Mouse (Mus musculus): Measurements from ENCODE around the gene Kctd21. TPM values are rescaled to one million over a fixed set of nuclear protein-coding genes. Genes with fewer than 3 reads are reported as not detected.

Gene Kctd21
- polyA plus RNA-seq, 1 experiment from 2014 or later: 7.5 TPM

- no peak overlapping the region for H3K27ac ChIP-seq (ENCODE audit: low read depth, low read length)
- H3K9ac ChIP-seq (replicated peaks; ENCODE audit: low read depth, low read length): no peak overlapping the region
- no peak overlapping the region for H3K4me3 ChIP-seq (ENCODE audit: low read depth, low read length)
- no peaks in the 10 kb centered on the region for H3K27me3 ChIP-seq (ENCODE audit: control insufficient read depth, insufficient read depth, low read length)
- no peaks in the 10 kb centered on the region for H3K4me1 ChIP-seq (ENCODE audit: control insufficient read depth, insufficient read depth, low read length)
- no peaks in the 10 kb centered on the region for H3K9me3 ChIP-seq (ENCODE audit: control insufficient read depth, low read length)
- H3K36me3 ChIP-seq (ENCODE audit: control insufficient read depth, insufficient read depth, low read length): no peaks in the 10 kb centered on the region
- ATAC-seq (ENCODE audit: low read depth): no peak
- H3K4me2 ChIP-seq (ENCODE audit: low read depth, low read length): no peak overlapping the region
- WGBS: 81% methylated on average over 3 of the region's 3 CpGs
Measured at GRCm38 (mm10) chr7:97357840-97358239, 25.7 kb downstream of the Kctd21 start.

DNA sequence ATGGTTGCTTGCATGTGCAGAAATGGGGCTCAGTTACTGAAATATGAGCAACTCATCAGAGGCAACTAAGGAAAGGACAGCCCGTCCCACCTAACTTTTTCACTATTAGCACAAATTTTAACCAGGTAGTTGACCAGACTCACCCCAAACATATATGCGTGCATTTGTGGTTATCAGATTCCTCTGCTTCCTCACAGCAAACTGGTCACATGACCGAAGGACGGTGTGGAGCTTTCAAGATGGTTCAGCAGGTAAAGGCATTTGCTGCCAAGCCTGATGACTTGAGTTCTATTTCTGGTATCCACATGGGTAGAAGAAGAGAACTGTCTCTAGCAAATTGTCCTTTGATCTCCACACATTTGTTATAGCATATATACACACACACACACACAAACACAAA lies 26.2 kb downstream of the Kctd21 start:
- Histone ChIP-seq H3K4me2 (ENCODE audit: low read depth, low read length) (no peak overlapping the region), H3K4me1 (ENCODE audit: control insufficient read depth, insufficient read depth, low read length) (no peaks in the 10 kb centered on the region), H3K27ac (ENCODE audit: low read depth, low read length) (no peak overlapping the region), H3K36me3 (ENCODE audit: control insufficient read depth, insufficient read depth, low read length) (no peaks in the 10 kb centered on the region), H3K4me3 (ENCODE audit: low read depth, low read length) (no peak overlapping the region), H3K27me3 (ENCODE audit: control insufficient read depth, insufficient read depth, low read length) (no peaks in the 10 kb centered on the region), H3K9ac (replicated peaks; ENCODE audit: low read depth, low read length) (no peak overlapping the region), H3K9me3 (ENCODE audit: control insufficient read depth, low read length) (no peaks in the 10 kb centered on the region)
- no peak for ATAC-seq (ENCODE audit: low read depth)
- WGBS: 91% methylated on average over 4 of the region's 4 CpGs

- H3K4me3 ChIP-seq (ENCODE audit: low read depth, low read length): no peak overlapping the region
- no peak overlapping the region for H3K4me2 ChIP-seq (ENCODE audit: low read depth, low read length)
- no peak overlapping the region for H3K27ac ChIP-seq (ENCODE audit: low read depth, low read length)
- 54% methylated on average over 5 of the region's 5 CpGs for WGBS
- H3K9ac ChIP-seq (replicated peaks; ENCODE audit: low read depth, low read length): no peak overlapping the region
- no peaks in the 10 kb centered on the region for H3K9me3 ChIP-seq (ENCODE audit: control insufficient read depth, low read length)
- no peak for ATAC-seq (ENCODE audit: low read depth)
- H3K4me1 ChIP-seq (ENCODE audit: control insufficient read depth, insufficient read depth, low read length): no peaks in the 10 kb centered on the region
- no peaks in the 10 kb centered on the region for H3K27me3 ChIP-seq (ENCODE audit: control insufficient read depth, insufficient read depth, low read length)
- H3K36me3 ChIP-seq (ENCODE audit: control insufficient read depth, insufficient read depth, low read length): no peaks in the 10 kb centered on the region
Measured at GRCm38 (mm10) chr7:97360166-97360565, 28.0 kb downstream of the Kctd21 start.

DNA sequence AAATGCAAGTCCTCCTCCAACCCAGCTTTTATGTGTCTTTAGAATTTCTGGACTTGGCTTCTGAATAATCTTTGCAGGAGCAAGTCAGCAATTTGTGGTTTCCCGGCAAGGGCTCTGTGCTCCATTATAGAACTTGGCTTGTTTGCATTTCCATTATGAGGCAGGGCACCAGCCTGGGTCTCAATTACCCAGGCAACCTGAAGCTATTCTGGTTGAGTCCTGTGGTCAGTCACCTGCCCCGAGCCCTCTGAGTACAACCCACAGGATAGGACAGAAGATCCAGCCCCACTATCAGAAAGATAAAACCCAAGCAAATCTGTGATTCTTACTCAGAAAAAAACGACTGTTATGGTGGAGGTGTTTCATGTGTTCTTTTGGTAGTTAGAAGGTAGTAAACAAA lies 28.8 kb downstream of the Kctd21 start:
- H3K36me3 ChIP-seq (ENCODE audit: control insufficient read depth, insufficient read depth, low read length): no peaks in the 10 kb centered on the region
- H3K27me3 ChIP-seq (ENCODE audit: control insufficient read depth, insufficient read depth, low read length): no peaks in the 10 kb centered on the region
- H3K27ac ChIP-seq (ENCODE audit: low read depth, low read length): no peak overlapping the region
- no peaks in the 10 kb centered on the region for H3K9me3 ChIP-seq (ENCODE audit: control insufficient read depth, low read length)
- 45% methylated on average over 3 of the region's 3 CpGs for WGBS
- ATAC-seq (ENCODE audit: low read depth): no peak
- no peaks in the 10 kb centered on the region for H3K4me1 ChIP-seq (ENCODE audit: control insufficient read depth, insufficient read depth, low read length)
- H3K9ac ChIP-seq (replicated peaks; ENCODE audit: low read depth, low read length): no peak overlapping the region
- no peak overlapping the region for H3K4me3 ChIP-seq (ENCODE audit: low read depth, low read length)
- no peak overlapping the region for H3K4me2 ChIP-seq (ENCODE audit: low read depth, low read length)

GRCm38 (mm10) chr7:97361467-97361866 lies 29.3 kb downstream of the Kctd21 start:
- ATAC-seq (ENCODE audit: low read depth): no peak
- Histone ChIP-seq H3K27me3 (ENCODE audit: control insufficient read depth, insufficient read depth, low read length) (no peaks in the 10 kb centered on the region), H3K27ac (ENCODE audit: low read depth, low read length) (no peak overlapping the region), H3K9ac (replicated peaks; ENCODE audit: low read depth, low read length) (no peak overlapping the region), H3K9me3 (ENCODE audit: control insufficient read depth, low read length) (no peaks in the 10 kb centered on the region), H3K4me1 (ENCODE audit: control insufficient read depth, insufficient read depth, low read length) (no peaks in the 10 kb centered on the region), H3K36me3 (ENCODE audit: control insufficient read depth, insufficient read depth, low read length) (no peaks in the 10 kb centered on the region), H3K4me3 (ENCODE audit: low read depth, low read length) (no peak overlapping the region), H3K4me2 (ENCODE audit: low read depth, low read length) (no peak overlapping the region)
- WGBS: 37% methylated on average over 4 of the region's 4 CpGs

DNA sequence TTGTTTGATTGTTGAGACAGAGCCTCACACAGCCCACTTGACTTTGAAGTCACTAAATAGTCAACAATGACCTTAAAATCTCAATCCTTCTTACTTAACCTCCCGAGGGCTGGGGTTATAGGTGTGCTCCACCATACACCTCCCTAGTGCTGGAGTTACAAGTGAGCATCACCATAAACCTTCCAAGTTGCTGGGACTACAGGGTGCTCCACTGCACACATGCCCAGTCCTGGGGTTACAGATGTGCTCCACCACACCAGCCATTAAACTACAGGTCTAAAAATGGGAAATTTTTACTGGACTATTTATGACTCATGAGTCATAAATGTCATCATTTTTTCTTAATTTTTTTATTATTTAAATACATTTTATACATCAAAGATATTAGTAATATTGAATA lies 33.8 kb downstream of the Kctd21 start:
- WGBS: 90% methylated on average over 1 of the region's 1 CpGs
- no peaks in the 10 kb centered on the region for H3K27me3 ChIP-seq (ENCODE audit: control insufficient read depth, insufficient read depth, low read length)
- no peak overlapping the region for H3K9ac ChIP-seq (replicated peaks; ENCODE audit: low read depth, low read length)
- no peaks in the 10 kb centered on the region for H3K9me3 ChIP-seq (ENCODE audit: control insufficient read depth, low read length)
- no peak overlapping the region for H3K27ac ChIP-seq (ENCODE audit: low read depth, low read length)
- ATAC-seq (ENCODE audit: low read depth): no peak
- peaks cover under 1% of the 10 kb centered on the region; the same call in 1 of the 2 replicates for H3K4me1 ChIP-seq (ENCODE audit: control insufficient read depth, insufficient read depth, low read length)
- no peak overlapping the region for H3K4me3 ChIP-seq (ENCODE audit: low read depth, low read length)
- no peaks in the 10 kb centered on the region for H3K36me3 ChIP-seq (ENCODE audit: control insufficient read depth, insufficient read depth, low read length)
- no peak overlapping the region for H3K4me2 ChIP-seq (ENCODE audit: low read depth, low read length)

DNA sequence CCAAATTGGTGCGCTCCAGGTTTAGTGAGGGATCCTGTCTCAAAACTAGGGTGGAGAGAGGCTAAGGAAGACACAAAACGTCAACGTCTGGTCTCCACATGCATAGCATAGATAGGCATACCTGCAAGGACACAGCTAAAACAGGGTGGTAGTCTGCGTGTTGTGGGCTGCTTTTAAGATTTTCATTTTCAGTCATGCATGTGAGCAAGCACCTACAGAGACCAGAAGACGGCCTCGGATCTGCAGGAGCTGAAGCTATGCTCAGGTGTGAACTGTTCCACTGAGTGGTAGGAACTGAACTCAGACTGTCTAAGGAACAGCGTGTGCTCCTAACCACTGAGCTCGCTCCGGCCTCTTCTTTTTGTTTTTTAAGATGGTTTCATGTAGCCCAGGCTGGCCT lies 43.0 kb downstream of the Kctd21 start:
- Histone ChIP-seq H3K36me3 (ENCODE audit: control insufficient read depth, insufficient read depth, low read length) (peaks cover 6% of the 10 kb centered on the region; the same call in 1 of the 2 replicates), H3K4me1 (ENCODE audit: control insufficient read depth, insufficient read depth, low read length) (peaks cover 9% of the 10 kb centered on the region; the same call in 1 of the 2 replicates), H3K4me2 (ENCODE audit: low read depth, low read length) (no peak overlapping the region), H3K4me3 (ENCODE audit: low read depth, low read length) (no peak overlapping the region), H3K9ac (replicated peaks; ENCODE audit: low read depth, low read length) (no peak overlapping the region), H3K9me3 (ENCODE audit: control insufficient read depth, low read length) (no peaks in the 10 kb centered on the region), H3K27ac (ENCODE audit: low read depth, low read length) (no peak overlapping the region), H3K27me3 (ENCODE audit: control insufficient read depth, insufficient read depth, low read length) (no peaks in the 10 kb centered on the region)
- no peak for ATAC-seq (ENCODE audit: low read depth)
- 94% methylated on average over 9 of the region's 9 CpGs for WGBS

DNA sequence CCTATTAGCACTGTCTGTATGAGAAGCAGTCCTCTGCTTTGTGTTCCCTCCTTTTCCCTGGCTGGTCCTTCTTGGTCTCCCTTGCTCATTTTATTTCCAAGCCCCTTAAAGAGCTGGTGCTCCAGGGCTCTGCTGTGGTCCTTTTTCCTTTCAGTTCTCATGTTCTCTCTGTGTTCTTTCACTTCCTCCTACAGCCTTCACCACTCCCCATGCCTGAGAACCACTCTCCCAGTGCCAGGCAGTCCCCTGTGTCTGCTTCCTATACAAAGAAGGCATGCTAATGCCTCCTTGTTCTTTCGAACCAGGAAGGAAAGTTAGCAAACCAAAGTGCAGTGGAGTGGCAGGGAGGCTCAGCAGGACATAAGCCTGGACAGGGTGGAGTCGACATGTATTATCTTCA lies 43.8 kb downstream of the Kctd21 start:
- no peak overlapping the region for H3K4me3 ChIP-seq (ENCODE audit: low read depth, low read length)
- ATAC-seq (ENCODE audit: low read depth): no peak
- no peaks in the 10 kb centered on the region for H3K27me3 ChIP-seq (ENCODE audit: control insufficient read depth, insufficient read depth, low read length)
- 80% methylated on average over 2 of the region's 2 CpGs for WGBS
- peaks cover 8% of the 10 kb centered on the region; the same call in 1 of the 2 replicates for H3K4me1 ChIP-seq (ENCODE audit: control insufficient read depth, insufficient read depth, low read length)
- peaks cover 6% of the 10 kb centered on the region; the same call in 1 of the 2 replicates for H3K36me3 ChIP-seq (ENCODE audit: control insufficient read depth, insufficient read depth, low read length)
- H3K9me3 ChIP-seq (ENCODE audit: control insufficient read depth, low read length): no peaks in the 10 kb centered on the region
- H3K27ac ChIP-seq (ENCODE audit: low read depth, low read length): no peak overlapping the region
- no peak overlapping the region for H3K9ac ChIP-seq (replicated peaks; ENCODE audit: low read depth, low read length)
- H3K4me2 ChIP-seq (ENCODE audit: low read depth, low read length): no peak overlapping the region

- H3K9me3 ChIP-seq (ENCODE audit: control insufficient read depth, low read length): no peaks in the 10 kb centered on the region
- no peak overlapping the region for H3K4me2 ChIP-seq (ENCODE audit: low read depth, low read length)
- no peak overlapping the region for H3K9ac ChIP-seq (replicated peaks; ENCODE audit: low read depth, low read length)
- no peaks in the 10 kb centered on the region for H3K27me3 ChIP-seq (ENCODE audit: control insufficient read depth, insufficient read depth, low read length)
- no peak for ATAC-seq (ENCODE audit: low read depth)
- H3K36me3 ChIP-seq (ENCODE audit: control insufficient read depth, insufficient read depth, low read length): peaks cover 16% of the 10 kb centered on the region
- H3K4me3 ChIP-seq (ENCODE audit: low read depth, low read length): no peak overlapping the region
- H3K4me1 ChIP-seq (ENCODE audit: control insufficient read depth, insufficient read depth, low read length): no peaks in the 10 kb centered on the region
- WGBS: 96% methylated on average over 5 of the region's 5 CpGs
- no peak overlapping the region for H3K27ac ChIP-seq (ENCODE audit: low read depth, low read length)
Measured at GRCm38 (mm10) chr7:97379304-97379703, 47.2 kb downstream of the Kctd21 start.
